Mouse (Mus musculus): ENCODE measurements at regions not wholly inside any gene's neighbourhood (a gene's known extent, or its start where the extent isn't known, plus 50 kb on each side); places are given as distances from the start of the nearest gene placed in this dataset.
A peak's percentile ranks its signal among the peaks of the same experiment; 100 is the strongest.

DNA sequence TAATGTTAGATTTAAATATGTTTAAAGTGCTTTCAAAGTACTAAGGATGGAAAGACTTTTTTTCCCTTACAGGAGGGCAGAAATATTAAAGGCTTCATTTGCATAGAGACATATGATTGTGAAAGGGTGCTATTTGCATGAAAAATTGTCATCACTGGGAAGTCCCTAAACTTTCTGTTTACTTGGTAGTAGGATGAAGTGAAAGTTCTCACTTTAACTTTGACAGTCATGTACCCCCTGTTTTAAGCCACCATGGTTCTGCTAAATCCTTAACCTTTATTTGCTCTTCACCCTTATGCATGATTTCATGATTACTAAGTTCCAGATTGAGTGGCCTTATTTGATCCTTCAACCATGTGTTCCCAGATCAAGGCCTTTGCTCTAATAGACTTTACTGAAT lies 132.6 kb upstream of the Egfl6 start:
- Histone ChIP-seq H3K9ac (no peak overlapping the region), H3K27me3 (peaks cover 10% of the 10 kb centered on the region; the same call in 1 of the 2 replicates), H3K4me1 (no peaks in the 10 kb centered on the region)

DNA sequence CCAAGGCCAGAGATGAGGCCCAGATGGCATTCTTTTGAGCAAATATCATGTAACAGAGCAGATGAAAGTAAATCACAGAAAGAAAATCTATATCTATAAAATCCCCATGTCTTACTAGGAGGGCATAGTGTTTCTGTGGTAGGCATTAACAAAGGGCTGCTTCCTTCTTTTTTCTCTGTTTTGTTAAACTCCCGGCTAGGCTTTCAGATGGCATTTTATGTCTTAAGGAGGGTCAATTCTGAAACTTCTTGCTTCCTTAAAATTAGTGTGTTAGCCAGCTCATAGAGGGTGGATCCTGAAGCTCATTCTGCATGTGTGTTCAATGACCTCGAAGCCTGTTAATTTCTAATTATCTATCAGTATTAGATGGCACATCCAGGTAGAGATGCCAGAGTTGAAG lies 123.8 kb upstream of the Egfl6 start:
- no peak for ATAC-seq
- H3K4me2 ChIP-seq: no peak overlapping the region
- no peaks in the 10 kb centered on the region for H3K4me1 ChIP-seq
- whole genome bisulfite sequencing: 73% methylated on average over 2 of the region's 2 CpGs
- H3K27ac ChIP-seq: no peak overlapping the region
- no peak overlapping the region for H3K4me3 ChIP-seq
- H3K27me3 ChIP-seq: peaks cover 4% of the 10 kb centered on the region; the same call in 1 of the 2 replicates
- no peaks in the 10 kb centered on the region for H3K9me3 ChIP-seq (replicated peaks)
- H3K9ac ChIP-seq: no peak overlapping the region
- no peaks in the 10 kb centered on the region for H3K36me3 ChIP-seq (ENCODE audit: poor library complexity, severe bottlenecking)

More for the DNA sequence above, 132.6 kb upstream of the Egfl6 start:
- no peaks in the 10 kb centered on the region for H3K9me3 ChIP-seq (replicated peaks)
- no peak overlapping the region for H3K27ac ChIP-seq
- no peaks in the 10 kb centered on the region for H3K36me3 ChIP-seq (ENCODE audit: poor library complexity, severe bottlenecking)
- ATAC-seq: no peak
- no peak overlapping the region for H3K4me2 ChIP-seq
- H3K4me3 ChIP-seq: no peak overlapping the region

DNA sequence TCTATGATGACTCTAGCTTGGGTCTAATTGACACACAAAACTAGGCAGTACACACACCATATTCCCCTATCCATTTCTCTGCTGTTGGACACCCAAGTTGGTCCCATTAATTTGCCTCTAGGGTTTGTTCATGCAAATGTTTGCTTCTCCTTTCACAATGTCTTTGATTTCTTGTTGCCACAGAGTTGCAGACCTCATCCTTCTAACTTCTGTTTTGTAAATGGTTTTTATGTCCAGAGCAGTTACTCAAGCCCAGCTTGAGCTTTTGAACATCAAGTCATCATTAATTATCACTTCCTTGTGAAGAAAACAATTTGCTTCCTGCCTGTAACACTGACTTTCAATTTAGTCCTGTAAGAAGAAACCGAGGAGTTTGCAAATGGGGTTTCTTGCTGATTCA lies 122.6 kb upstream of the Egfl6 start:
- no peaks in the 10 kb centered on the region for H3K9me3 ChIP-seq (replicated peaks)
- WGBS: 84% methylated on average over 1 of the region's 1 CpGs
- H3K4me3 ChIP-seq: no peak overlapping the region
- ATAC-seq: no peak
- no peak overlapping the region for H3K27ac ChIP-seq
- no peaks in the 10 kb centered on the region for H3K4me1 ChIP-seq
- no peak overlapping the region for H3K9ac ChIP-seq
- no peak overlapping the region for H3K4me2 ChIP-seq
- H3K36me3 ChIP-seq (ENCODE audit: poor library complexity, severe bottlenecking): no peaks in the 10 kb centered on the region
- H3K27me3 ChIP-seq: peaks cover 4% of the 10 kb centered on the region; the same call in 1 of the 2 replicates

DNA sequence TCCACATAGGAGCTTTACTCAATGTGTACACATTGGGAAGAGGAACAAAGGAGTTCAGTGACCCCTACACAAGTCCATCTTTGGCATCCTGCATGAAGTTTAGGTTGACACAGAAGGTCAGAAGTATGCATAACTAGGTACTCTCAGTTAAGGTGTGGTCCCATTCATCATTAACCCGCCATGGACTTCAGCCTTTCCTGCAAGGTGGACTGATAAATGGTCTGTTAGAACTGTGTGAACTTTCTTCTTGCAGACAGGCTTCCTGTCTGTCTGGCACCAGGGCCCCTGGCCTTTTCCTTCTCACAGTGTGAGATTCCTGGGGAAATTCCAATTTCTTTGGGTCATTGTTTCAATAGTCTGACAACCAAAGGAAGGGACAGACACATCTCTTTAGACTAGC lies 121.5 kb upstream of the Egfl6 start:
- Histone ChIP-seq H3K36me3 (ENCODE audit: poor library complexity, severe bottlenecking) (no peaks in the 10 kb centered on the region), H3K4me1 (no peaks in the 10 kb centered on the region), H3K4me3 (no peak overlapping the region), H3K9ac (no peak overlapping the region), H3K27ac (no peak overlapping the region), H3K4me2 (no peak overlapping the region), H3K9me3 (replicated peaks) (no peaks in the 10 kb centered on the region), H3K27me3 (no peaks in the 10 kb centered on the region)
- no peak for ATAC-seq
- WGBS: 71% methylated on average over 1 of the region's 1 CpGs

DNA sequence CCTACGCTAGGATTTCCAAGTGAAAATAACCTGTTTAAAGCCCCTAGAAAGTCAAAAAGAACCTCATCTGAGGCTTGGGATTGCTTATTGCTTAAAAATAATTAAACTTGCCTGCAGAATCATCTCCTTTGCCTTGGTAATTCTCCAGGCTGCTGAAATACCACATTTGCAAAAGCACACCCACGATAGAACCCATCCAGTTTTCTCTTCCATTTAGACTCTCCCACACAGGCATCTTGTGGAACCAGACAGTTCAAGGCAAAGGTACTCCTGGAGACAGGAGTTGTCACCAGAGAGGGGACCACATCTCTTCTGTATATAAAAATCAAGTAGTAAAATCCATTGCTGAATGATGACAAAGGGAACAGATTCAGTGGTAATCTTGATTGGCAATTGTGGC lies 118.8 kb upstream of the Egfl6 start:
- no peaks in the 10 kb centered on the region for H3K4me1 ChIP-seq
- H3K27me3 ChIP-seq: no peaks in the 10 kb centered on the region
- H3K4me2 ChIP-seq: no peak overlapping the region
- no peak overlapping the region for H3K9ac ChIP-seq
- H3K4me3 ChIP-seq: no peak overlapping the region
- H3K36me3 ChIP-seq (ENCODE audit: poor library complexity, severe bottlenecking): no peaks in the 10 kb centered on the region
- no peaks in the 10 kb centered on the region for H3K9me3 ChIP-seq (replicated peaks)
- WGBS: 95% methylated on average over 2 of the region's 2 CpGs
- H3K27ac ChIP-seq: no peak overlapping the region
- ATAC-seq: no peak

DNA sequence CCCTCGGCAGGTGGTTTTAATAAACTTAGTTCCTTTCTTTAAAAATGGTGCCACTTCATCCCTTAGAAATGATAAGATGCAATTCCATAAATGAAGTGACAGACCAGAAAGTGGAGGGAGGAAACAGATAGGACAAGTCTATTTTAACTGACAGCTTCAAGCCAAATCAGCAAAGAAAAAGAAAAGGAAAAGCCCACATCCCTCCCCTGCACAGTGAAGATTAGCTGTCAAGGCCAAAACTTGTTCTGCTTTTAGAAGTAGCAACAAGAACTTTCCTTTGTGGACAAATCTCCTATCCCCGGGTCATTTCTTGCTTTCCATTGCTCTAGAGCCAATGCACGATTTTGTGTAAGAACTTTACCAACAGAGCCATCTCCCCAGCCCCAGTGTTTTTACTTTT lies 108.7 kb upstream of the Egfl6 start:
- no peak for ATAC-seq

DNA sequence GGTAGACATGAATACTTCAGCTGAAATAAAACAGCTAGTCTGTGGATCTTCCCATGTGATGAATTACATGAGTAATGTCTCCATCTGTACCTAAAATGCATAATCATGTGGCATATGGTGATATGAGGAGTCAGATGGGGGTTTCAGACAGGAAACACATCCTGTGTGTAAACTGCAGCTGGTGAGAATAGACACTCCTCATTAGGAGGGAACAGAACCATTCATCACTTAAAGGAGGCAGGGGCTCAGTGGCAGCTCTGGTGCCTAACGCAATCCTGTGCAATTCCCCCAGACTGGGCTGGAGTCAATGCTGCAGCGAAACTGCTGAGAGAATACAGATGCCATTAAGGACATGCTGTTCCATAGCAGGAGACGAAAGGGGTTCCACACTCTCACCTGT lies 103.3 kb upstream of the Egfl6 start:
- no peak overlapping the region for H3K27ac ChIP-seq
- H3K27me3 ChIP-seq: no peaks in the 10 kb centered on the region
- 80% methylated on average over 3 of the region's 3 CpGs for WGBS
- no peaks in the 10 kb centered on the region for H3K4me1 ChIP-seq
- H3K36me3 ChIP-seq (ENCODE audit: poor library complexity, severe bottlenecking): no peaks in the 10 kb centered on the region
- H3K9ac ChIP-seq: no peak overlapping the region
- no peak overlapping the region for H3K4me3 ChIP-seq
- H3K4me2 ChIP-seq: no peak overlapping the region
- ATAC-seq: peak; percentile 86
- no peaks in the 10 kb centered on the region for H3K9me3 ChIP-seq (replicated peaks)

More for the DNA sequence above, 108.7 kb upstream of the Egfl6 start:
- Histone ChIP-seq H3K27ac (no peak overlapping the region), H3K36me3 (ENCODE audit: poor library complexity, severe bottlenecking) (no peaks in the 10 kb centered on the region), H3K27me3 (no peaks in the 10 kb centered on the region), H3K4me2 (no peak overlapping the region), H3K9ac (no peak overlapping the region), H3K4me1 (no peaks in the 10 kb centered on the region), H3K9me3 (replicated peaks) (no peaks in the 10 kb centered on the region), H3K4me3 (no peak overlapping the region)
- WGBS: 92% methylated on average over 3 of the region's 3 CpGs

DNA sequence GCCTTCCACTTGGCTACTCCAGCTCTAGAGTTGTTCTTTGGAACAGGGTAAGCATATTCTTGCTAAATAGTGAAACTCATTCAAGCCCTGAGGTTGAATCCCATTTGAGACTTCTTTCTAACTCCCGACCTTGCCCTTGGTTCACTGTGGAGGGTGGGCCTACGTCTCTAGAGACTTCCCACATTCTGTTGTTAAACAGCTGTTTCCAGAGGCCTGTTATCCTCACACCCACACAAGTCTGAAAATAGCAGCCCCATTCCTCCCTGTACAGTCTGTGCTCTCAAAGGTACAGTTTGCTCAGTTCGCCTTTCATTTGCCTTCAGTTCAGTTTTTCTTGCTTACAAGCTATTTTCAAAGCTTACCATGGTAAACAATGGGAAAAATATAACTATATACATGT lies 87.9 kb upstream of the Egfl6 start:
- no peak for ATAC-seq
- WGBS: 81% methylated on average over 3 of the region's 3 CpGs
- Histone ChIP-seq H3K9ac (no peak overlapping the region), H3K36me3 (ENCODE audit: poor library complexity, severe bottlenecking) (no peaks in the 10 kb centered on the region), H3K4me3 (no peak overlapping the region), H3K4me1 (no peaks in the 10 kb centered on the region), H3K4me2 (no peak overlapping the region), H3K27me3 (peaks cover 11% of the 10 kb centered on the region), H3K9me3 (replicated peaks) (no peaks in the 10 kb centered on the region), H3K27ac (no peak overlapping the region)

DNA sequence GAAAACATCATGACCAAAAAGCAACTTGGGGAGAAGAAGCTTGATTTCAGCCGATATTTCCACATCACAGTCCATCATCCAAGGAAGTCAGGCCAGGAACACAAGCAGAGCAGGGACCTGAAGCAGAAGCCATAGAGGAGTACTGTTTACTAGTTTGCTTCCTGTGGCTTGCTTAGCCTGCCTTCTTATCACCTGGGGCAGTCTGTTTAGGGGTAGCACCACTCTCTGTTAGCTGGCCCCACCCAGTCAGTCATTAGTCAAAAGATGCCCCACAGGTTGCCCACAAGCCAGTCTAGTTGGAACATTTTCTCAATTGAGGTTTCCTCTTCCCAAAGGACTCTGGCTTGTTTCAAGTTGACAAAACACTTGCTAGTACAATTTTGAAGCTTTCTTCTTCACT lies 87.1 kb upstream of the Egfl6 start:
- ATAC-seq: no peak
- Histone ChIP-seq H3K36me3 (ENCODE audit: poor library complexity, severe bottlenecking) (no peaks in the 10 kb centered on the region), H3K4me1 (no peaks in the 10 kb centered on the region), H3K27me3 (peaks cover 11% of the 10 kb centered on the region), H3K27ac (no peak overlapping the region), H3K4me2 (no peak overlapping the region), H3K9ac (no peak overlapping the region), H3K9me3 (replicated peaks) (no peaks in the 10 kb centered on the region), H3K4me3 (no peak overlapping the region)
- 93% methylated on average over 1 of the region's 1 CpGs for WGBS

DNA sequence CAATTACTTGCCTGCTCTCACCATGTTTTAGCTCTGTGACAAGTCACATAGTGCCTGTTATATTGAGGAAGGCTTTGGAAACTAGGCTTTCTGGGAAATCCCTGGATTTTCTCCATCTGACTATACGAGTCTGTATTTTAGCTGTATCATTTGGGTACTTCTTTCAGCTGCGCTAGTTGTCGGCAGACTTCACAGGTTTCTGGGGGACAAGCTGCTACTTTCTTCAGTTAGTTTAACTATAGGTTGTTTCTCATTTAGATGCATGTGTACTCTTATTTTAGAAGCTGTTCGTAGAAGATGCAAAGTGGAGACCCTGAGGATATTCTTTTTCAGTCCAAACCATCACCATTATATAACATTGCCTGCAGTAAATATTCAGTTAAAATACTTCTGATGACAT lies 86.3 kb upstream of the Egfl6 start:
- H3K27me3 ChIP-seq: peaks cover 9% of the 10 kb centered on the region
- no peak overlapping the region for H3K27ac ChIP-seq
- 96% methylated on average over 4 of the region's 4 CpGs for WGBS
- H3K4me1 ChIP-seq: no peaks in the 10 kb centered on the region
- no peak overlapping the region for H3K4me3 ChIP-seq
- no peak overlapping the region for H3K4me2 ChIP-seq
- no peaks in the 10 kb centered on the region for H3K9me3 ChIP-seq (replicated peaks)
- H3K9ac ChIP-seq: no peak overlapping the region
- ATAC-seq: no peak
- H3K36me3 ChIP-seq (ENCODE audit: poor library complexity, severe bottlenecking): no peaks in the 10 kb centered on the region

DNA sequence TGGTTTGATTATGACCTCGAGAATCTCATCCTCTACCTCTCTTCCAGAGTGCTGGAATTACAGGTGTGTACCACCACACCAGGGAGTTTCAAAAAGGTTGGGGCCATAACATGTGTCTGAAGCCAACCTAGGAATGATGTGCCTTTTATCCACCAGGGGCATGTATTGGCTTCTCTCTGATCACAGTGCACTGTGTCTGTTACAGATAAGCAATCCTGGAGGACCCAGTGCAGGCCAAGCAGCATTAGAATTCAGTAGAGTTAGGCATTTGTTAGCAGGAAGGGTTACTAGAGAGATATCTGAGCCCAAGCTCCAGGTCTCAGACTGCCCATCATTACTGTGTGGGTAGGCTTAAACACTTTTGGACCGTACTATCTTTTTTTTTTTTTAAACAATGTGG lies 80.8 kb upstream of the Egfl6 start:
- no peak overlapping the region for H3K27ac ChIP-seq
- no peak overlapping the region for H3K9ac ChIP-seq
- H3K36me3 ChIP-seq (ENCODE audit: poor library complexity, severe bottlenecking): no peaks in the 10 kb centered on the region
- no peak overlapping the region for H3K4me2 ChIP-seq
- no peak overlapping the region for H3K4me3 ChIP-seq
- WGBS: 74% methylated on average over 2 of the region's 2 CpGs
- peaks cover 8% of the 10 kb centered on the region for H3K4me1 ChIP-seq
- H3K27me3 ChIP-seq: 0 out of 2 replicates have a peak, but pooled peaks cover 3% of the 10 kb centered on the region
- no peaks in the 10 kb centered on the region for H3K9me3 ChIP-seq (replicated peaks)
- ATAC-seq: no peak

DNA sequence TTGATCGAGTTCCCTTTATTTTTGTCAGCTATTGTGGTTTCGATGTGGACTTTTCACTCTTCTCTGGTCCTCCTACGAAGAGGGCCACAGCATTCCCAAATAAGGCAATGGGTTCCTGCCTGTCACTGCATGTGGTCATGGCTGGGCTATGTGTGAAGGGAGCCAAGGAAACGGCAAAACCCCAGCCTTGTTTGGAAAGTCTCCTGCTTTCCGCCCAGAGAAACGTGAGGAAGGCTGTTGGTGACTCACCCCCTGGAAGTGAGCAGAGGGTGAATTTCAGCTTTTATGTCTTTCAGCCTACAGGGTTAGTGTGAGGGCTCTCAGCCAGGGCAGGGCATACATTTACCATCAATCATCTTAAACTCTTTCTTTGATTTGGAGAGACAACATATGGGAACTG lies 76.3 kb upstream of the Egfl6 start:
- ATAC-seq: peak; percentile 70
- Histone ChIP-seq H3K4me1 (peaks cover 10% of the 10 kb centered on the region), H3K9ac (no peak overlapping the region), H3K27me3 (0 out of 2 replicates have a peak, but pooled peaks cover 2% of the 10 kb centered on the region), H3K4me3 (no peak overlapping the region), H3K9me3 (replicated peaks) (no peaks in the 10 kb centered on the region), H3K27ac (peak overlapping the region; percentile 40), H3K36me3 (ENCODE audit: poor library complexity, severe bottlenecking) (no peaks in the 10 kb centered on the region), H3K4me2 (no peak overlapping the region)
- 52% methylated on average over 6 of the region's 6 CpGs for WGBS

DNA sequence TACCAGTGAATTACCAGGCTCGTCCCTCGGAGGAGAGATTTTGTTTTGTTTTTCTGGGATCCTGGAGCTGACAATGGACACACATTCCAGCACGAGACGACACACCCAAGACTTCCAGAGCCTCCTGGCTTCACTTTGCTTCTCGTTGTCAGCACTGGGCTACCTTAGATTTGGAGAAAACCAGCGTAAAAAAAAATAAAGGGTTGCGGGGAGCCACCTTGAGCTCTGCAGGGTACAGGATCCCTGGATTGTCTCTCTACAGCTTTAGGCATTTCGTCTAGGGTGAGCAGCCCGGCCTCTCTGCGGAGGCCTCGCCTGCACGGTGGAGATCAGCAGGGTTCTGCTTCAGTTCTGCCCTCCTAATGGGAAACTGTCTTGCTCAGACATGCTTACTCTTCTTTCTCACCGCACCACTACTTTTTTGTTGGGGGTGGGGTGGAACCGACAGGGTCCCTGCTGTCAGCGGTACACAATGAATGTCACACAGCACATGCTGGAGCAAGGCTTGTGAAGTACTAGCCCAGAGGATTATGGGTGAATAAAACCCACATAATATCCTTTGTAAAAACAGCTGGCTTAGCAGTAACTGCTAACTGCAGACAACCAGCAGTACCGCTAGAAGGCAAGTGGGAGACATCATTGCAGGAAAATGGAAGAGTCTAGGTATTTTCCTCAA lies 75.7 kb upstream of the Egfl6 start:
- Histone ChIP-seq H3K27ac (peak overlapping the region; percentile 82), H3K4me3 (peak overlapping the region; percentile 10; the same call in 1 of the 2 replicates), H3K36me3 (ENCODE audit: poor library complexity, severe bottlenecking) (no peaks in the 10 kb centered on the region), H3K9ac (peak overlapping the region; percentile 14; the same call in 1 of the 2 replicates), H3K4me2 (peak overlapping the region; percentile 49), H3K9me3 (replicated peaks) (no peaks in the 10 kb centered on the region), H3K4me1 (peaks cover 10% of the 10 kb centered on the region), H3K27me3 (0 out of 2 replicates have a peak, but pooled peaks cover 2% of the 10 kb centered on the region)
- peak; percentile 90 for ATAC-seq
- 19% methylated on average over 16 of the region's 16 CpGs for WGBS
